1 mouse cellular context compared by ENCODE assay signal in the genomic region with DNA sequence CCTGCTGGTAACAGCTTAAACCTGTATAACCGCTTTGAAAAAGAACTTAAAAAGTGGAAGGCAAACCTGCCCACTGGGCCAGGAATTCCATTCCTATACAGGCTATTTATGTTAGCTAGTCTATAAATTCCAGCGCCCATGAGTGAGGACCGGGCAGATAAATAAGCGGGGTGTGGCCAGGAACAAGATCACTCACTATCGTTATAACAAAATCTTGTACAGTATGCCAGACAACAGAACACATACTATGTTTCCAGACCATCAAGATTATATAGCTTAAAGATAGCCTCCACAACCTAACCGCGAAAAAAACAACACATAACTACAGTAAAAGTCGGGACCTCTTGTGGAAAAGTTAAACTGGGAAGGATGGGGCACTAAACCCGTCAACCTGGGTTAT.
TF ChIP-seq lines count a peak whose summit lies in the region.

No protein-coding gene starts in this region.

TF ChIP-seq in CH12.LX, 34 proteins besides CTCF, POLR2A, EP300 and RAD21 (continued from another document):
- no peak for TF ChIP-seq ZNF384 (IDR thresholded peaks at IDR 0.05; ENCODE audit: low read depth, low read length)
- TF ChIP-seq HCFC1 (IDR thresholded peaks at IDR 0.05; ENCODE audit: low read depth, low read length): no peak
- TF ChIP-seq CHD1 (IDR thresholded peaks at IDR 0.05; ENCODE audit: low read depth, low read length): no peak
- TF ChIP-seq POLR2AphosphoS2 (IDR thresholded peaks at IDR 0.05; ENCODE audit: low read depth, low read length): no peak
- TF ChIP-seq JUND (conservative IDR thresholded peaks at IDR 0.05; ENCODE audit: low read depth, low read length): no peak
- TF ChIP-seq KAT2A (IDR thresholded peaks at IDR 0.05; ENCODE audit: insufficient replicate concordance, low read length): no peak
- TF ChIP-seq BHLHE40 (IDR thresholded peaks at IDR 0.05; ENCODE audit: low read depth, low read length): no peak
- no peak for TF ChIP-seq IRF4 (IDR thresholded peaks at IDR 0.05; ENCODE audit: low read depth, low read length)
- TF ChIP-seq ETS1 (conservative IDR thresholded peaks at IDR 0.05; ENCODE audit: low read depth, low read length): no peak
- no peak for TF ChIP-seq ELF1 (IDR thresholded peaks at IDR 0.05; ENCODE audit: low read depth, low read length)
- no peak for TF ChIP-seq PAX5 (IDR thresholded peaks at IDR 0.05; ENCODE audit: low read length)
- no peak for TF ChIP-seq RCOR1 (conservative IDR thresholded peaks at IDR 0.05; ENCODE audit: low read depth, low read length)
